Mouse (Mus musculus): ENCODE measurements around the gene Bpifa5.

Bpifa5 gene

GRCm38 (mm10) chr2:154209112-154209511 is 46.7 kb downstream of the Bpifa5 start:
- DNase-seq, result no peak

GRCm38 (mm10) chr2:154211121-154211520 is 48.7 kb downstream of the Bpifa5 start:
- no peak for DNase-seq

GRCm38 (mm10) chr2:154211881-154212280 is 49.5 kb downstream of the Bpifa5 start:
- no peak for DNase-seq

GRCm38 (mm10) chr2:154215191-154215590 is 52.8 kb downstream of the Bpifa5 start:
- peak; percentile 85 for DNase-seq
